Mouse (Mus musculus): Measurements from ENCODE around the gene Samd10. TPM values are rescaled to one million over a fixed set of nuclear protein-coding genes. Genes with fewer than 3 reads are reported as not detected.

Samd10 gene
- total RNA-seq, 2 experiments from 2014 or later, result 0.78 to 0.84 TPM

GRCm38 (mm10) chr2:181593937-181594336 lies 5.1 kb downstream of the Samd10 start:
- no peak for DNase-seq
- intact Hi-C loops (cut with DNase I; ENCODE audit: low total_unique reads), result no loop called here

DNA sequence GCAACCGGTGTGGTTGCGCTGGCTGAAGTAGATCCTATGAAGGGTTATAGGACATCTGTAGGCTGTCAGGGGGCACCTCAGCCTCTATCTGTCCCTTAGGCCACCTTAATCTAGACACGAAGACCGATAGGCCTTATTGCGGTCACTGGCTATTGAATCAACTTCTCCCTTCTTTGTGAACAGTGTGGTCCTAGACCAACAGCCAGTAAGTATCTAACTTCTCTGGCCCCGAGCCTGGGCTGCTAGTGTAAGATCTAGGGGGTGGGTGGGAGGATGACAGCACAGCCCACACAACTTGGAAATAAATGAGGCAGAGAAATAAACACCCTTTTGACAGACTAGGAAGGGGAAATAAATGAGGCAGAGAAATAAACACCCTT lies 6.0 kb downstream of the Samd10 start:
- intact Hi-C loops (cut with DNase I; ENCODE audit: low total_unique reads), result no loop called here
- DNase-seq, result peak; percentile 44

GRCm38 (mm10) chr2:181592231-181593041 lies 6.6 kb downstream of the Samd10 start, which contains the start of gene Zfp512b:
Gene Zfp512b (minus strand): TSS chr2:181592803.
- intact Hi-C loops (cut with DNase I; ENCODE audit: low total_unique reads), result no loop called here
- peak; percentile 77 for DNase-seq

GRCm38 (mm10) chr2:181591528-181592085 lies 7.4 kb downstream of the Samd10 start, which contains the start of gene Prpf6:
Gene Prpf6 (plus strand): TSS chr2:181591868.
- DNase-seq, result no peak
- intact Hi-C loops (cut with DNase I; ENCODE audit: low total_unique reads), result no loop called here

DNA sequence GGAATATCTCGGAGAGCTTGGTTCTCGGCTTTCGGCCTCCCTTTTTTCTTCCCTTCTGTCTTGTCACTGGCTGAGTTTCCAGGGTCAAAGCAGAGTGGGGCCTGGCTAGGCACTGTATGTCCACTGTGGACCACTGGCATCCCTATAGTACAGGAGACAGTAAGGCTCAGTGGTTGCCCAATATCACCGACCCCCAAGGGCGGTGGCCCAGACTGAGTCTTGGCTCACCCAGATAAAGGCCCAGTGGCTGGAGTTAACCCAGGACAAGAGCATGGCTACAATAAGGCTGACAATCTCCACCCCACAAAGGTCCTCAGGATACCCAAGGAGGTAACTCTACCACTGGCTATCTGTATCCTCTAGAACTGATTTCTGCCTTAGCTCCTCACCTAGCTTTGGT lies 8.5 kb downstream of the Samd10 start:
- intact Hi-C loops (cut with DNase I; ENCODE audit: low total_unique reads), result no loop called here
- DNase-seq, result no peak

DNA sequence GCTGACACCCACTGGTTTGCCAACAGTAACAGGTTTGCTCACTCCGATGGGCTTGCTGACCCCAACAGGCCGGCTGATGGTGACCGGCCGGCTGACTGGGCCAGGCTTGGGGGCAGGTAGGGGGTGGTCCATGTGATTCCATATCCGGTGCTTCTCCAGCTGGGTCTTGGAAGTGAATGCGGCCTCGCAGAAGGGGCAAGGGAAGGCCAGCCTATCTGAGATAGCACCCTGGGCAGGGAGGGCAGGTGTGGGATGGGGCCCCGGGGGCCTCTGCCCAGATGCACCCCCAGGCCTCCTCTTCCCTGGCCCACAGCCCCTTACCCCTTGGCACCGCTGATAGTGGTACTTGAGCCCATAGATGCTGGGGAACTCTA lies 9.3 kb downstream of the Samd10 start:
- DNase-seq, result no peak
- intact Hi-C loops (cut with DNase I; ENCODE audit: low total_unique reads), result no loop called here

DNA sequence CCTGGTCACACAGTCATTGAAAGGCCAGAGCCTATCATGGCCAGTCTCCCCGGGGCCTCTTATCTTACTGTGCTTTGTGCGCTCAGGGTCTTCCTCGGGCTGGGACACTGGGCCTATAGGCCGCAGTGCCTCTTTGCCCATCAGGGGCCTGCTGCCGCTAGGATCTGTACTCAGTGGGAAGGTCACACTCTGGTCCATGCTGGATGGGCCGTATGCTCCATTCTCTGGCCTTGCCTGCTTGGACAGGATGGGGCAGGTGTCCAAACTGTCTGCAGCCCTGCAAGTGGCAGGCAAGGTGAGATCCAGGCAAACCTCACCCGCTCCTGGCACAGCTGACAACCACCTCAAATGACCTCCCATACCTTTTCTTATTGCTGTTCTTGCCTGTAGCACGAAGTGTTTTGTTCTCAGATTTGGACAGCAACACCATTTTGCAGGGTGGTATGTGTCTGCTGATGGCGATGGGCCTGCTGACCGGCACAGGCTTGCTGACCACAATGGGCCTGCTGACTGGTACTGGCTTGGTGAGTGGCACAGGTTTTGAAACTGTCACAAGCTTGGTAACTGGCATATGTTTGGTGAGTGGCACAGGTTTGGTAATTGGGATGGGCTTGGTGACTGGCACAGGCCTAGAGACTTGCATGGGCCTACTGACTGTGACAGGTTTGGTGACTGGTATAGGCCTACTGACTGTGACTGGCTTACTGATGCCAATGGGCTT lies 9.8 kb downstream of the Samd10 start:
- no peak for DNase-seq
- intact Hi-C loops (cut with DNase I; ENCODE audit: low total_unique reads), result no loop called here

- intact Hi-C loops (cut with DNase I; ENCODE audit: low total_unique reads), result no loop called here
- no peak for DNase-seq
These were observed 10.7 kb downstream of the Samd10 start for GRCm38 (mm10) chr2:181588229-181588780.

DNA sequence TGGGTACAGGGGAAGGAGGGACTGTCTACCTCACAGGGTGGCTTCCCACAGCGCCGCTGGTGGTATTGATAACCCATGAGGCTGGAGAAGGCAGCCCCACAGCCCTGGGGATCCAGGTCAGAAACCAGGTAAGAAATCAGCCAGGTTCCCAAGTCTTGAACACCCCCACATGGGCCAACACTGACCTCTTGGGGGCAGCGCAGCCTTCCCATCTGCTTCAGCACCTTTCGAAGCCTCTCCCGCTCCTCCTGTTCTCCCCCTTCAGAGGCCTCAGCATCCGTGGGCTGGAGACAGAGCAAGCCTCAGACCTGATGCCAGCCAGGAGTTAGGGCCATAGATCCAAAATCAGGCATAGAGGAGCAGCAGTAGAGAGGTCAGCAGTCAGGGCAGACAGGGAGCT lies 11.2 kb downstream of the Samd10 start:
- DNase-seq, result no peak
- intact Hi-C loops (cut with DNase I; ENCODE audit: low total_unique reads), result no loop called here

- DNase-seq, result no peak
- intact Hi-C loops (cut with DNase I; ENCODE audit: low total_unique reads), result no loop called here
These were observed 12.9 kb downstream of the Samd10 start for GRCm38 (mm10) chr2:181586124-181586523.

GRCm38 (mm10) chr2:181585506-181585905 lies 13.5 kb downstream of the Samd10 start:
- DNase-seq, result no peak
- intact Hi-C loops (cut with DNase I; ENCODE audit: low total_unique reads), result no loop called here

- intact Hi-C loops (cut with DNase I; ENCODE audit: low total_unique reads), result no loop called here
- no peak for DNase-seq
These were observed 14.5 kb downstream of the Samd10 start, which contains the start of gene Uckl1 for GRCm38 (mm10) chr2:181584411-181584942. Gene Uckl1 (minus strand): TSS chr2:181584892.

GRCm38 (mm10) chr2:181583460-181584257 lies 15.4 kb downstream of the Samd10 start:
- intact Hi-C loops (cut with DNase I; ENCODE audit: low total_unique reads), result no loop called here
- no peak for DNase-seq

DNA sequence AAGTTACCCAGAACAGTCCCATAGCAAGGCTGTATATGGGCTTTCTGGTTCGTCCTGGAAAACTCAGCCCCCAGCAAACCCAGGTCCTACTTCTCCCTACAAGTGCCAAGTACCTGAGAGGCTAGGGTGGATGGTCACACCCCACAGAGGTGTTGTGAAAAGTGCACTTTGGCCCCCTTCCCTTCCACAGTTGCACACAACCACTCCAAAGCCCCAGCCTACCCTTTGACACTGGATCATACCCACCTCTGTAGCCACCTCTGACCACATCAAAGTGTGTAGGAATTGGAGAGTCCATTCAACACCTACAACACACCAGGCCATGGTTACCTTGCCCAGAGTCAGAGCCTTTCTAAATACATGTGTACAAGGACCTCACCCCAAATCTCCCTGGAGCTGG lies 16.1 kb downstream of the Samd10 start:
- no peak for DNase-seq
- intact Hi-C loops (cut with DNase I; ENCODE audit: low total_unique reads), result no loop called here

GRCm38 (mm10) chr2:181582358-181582757 lies 16.7 kb downstream of the Samd10 start:
- no peak for DNase-seq
- intact Hi-C loops (cut with DNase I; ENCODE audit: low total_unique reads), result no loop called here

GRCm38 (mm10) chr2:181581402-181582120 lies 17.5 kb downstream of the Samd10 start:
- peak; percentile 87 for DNase-seq
- intact Hi-C loops (cut with DNase I; ENCODE audit: low total_unique reads), result no loop called here

DNA sequence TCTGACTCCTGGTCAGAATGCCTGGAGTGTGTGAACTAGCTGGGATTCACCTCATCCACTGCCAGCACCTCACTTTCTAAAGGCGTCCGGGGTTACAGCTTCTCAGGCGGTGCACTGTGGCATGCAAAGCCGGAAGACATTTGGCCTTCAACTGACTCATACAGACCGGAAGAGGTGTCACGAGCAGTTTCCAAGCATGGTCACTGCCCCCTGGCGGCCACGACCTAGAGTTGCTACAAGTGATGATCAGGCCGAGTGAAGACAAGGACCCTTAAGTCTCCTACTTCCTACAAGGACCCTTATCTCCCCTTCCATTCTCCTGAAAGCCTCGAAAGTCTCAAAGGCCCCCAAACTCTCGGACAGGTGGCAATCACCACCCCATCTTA lies 18.0 kb downstream of the Samd10 start:
- intact Hi-C loops (cut with DNase I; ENCODE audit: low total_unique reads), result no loop called here
- DNase-seq, result peak; percentile 83

DNA sequence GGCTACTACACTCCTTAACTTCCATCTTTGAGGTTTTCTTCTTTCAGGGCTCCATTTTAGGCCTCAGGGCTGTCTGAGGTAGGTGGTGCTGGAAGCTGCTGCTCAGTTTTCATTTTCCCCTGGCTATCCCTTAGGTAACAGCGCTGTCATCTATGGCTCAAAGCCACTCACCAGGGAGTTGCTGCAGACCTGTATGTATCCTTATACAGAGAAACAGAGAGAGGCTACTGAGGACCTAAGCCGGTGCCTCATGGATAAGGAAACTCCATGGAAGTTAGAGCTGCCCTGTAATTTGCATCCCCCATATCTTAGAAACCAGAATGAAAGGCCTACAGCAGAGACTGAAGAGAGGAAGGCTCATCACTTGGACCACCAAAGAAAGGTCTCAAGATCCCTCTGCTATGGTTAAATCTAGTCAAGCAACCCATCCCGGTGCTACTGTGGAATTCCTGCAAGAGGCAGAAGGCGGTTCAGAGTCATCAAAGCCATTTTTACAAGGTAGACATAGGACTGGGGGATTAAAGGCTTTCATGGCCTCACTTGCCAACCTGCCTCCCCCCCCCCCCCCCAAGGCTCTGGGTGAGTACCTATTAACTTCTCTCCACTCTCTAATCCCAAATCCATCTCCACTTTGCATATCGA lies 18.8 kb downstream of the Samd10 start:
- DNase-seq, result no peak
- intact Hi-C loops (cut with DNase I; ENCODE audit: low total_unique reads), result no loop called here
